Mouse (Mus musculus) erythroblast, embryonic 14.5 days (primary cell): Measurements from ENCODE around the gene Zfand6.

Experiments
- GATA1 ChIP-seq: IDR thresholded peaks from 2 replicates; pipeline ENCODE4 v1.6.1; 2012; ENCODE audit warnings: low read length, inconsistent platforms, mixed read lengths
- TAL1 ChIP-seq: IDR thresholded peaks from 3 replicates; pipeline ENCODE4 v1.6.1; 2012; ENCODE audit warnings: low read length, inconsistent platforms, mixed read lengths

DNA sequence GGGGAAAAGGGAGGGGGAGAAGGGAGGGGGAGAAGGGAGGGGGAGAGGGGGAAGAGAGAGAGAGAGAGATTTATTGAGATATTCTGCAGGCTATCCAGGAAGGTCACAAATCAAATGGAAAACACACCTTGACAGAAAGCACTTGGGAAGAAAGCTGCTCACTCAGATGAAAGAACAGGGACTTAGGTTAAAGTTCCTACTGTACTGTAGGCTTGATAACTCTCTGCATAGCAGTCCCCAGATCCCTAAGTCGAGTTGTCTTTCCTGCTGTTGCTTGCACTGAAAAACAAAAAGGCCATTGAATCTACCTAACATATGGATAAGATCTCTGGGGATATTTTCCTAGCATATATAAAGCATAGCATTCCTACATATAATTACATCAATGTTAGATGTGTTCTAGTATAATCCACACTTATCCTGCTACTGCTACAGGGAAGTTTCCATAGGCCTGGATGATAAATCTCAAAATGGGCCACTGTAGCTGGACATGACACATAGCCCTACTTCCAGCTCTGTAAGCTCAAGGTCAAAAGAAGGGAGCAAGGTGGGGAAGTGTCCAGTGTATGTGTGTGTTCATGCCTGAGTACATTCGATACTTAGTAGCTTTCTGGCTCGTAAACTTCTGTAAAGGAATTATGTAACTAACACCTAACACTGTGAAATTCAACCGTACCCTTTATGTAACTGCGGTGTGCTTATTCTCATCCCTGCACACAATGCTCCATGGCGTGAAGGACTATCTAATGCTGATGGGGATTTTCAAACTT is 47.4 kb downstream of the Zfand6 start:
- TF ChIP-seq TAL1 = no peak
- no peak for TF ChIP-seq GATA1
